Mouse (Mus musculus) hindbrain, embryonic 16.5 days (tissue): ENCODE data around the gene Bag6. TPM values are rescaled to one million over a fixed set of nuclear protein-coding genes. Genes with fewer than 3 reads are reported as not detected.

Experiments used
- ATAC-seq: fragments of 200-750 bp; cut with Nextera tagmentation; 2 replicates; pipeline ENCODE4 v1.8.0; 2017; ENCODE audit warnings: moderate TSS enrichment, moderate library complexity
- H3K27ac ChIP-seq: fragments of 300-500 bp; sonication (generic); 2 replicates; pipeline ENCODE4 v1.5.1; 2014; ENCODE audit warnings: low read depth, mild to moderate bottlenecking, control low read depth, low read length, moderate library complexity
- H3K27me3 ChIP-seq: fragments of 300-500 bp; sonication (generic); replicated peaks from 2 replicates; pipeline ENCODE4 v1.6.1; 2014; ENCODE audit warnings: low read length; ENCODE audit not compliant: control insufficient read depth, insufficient read depth
- H3K36me3 ChIP-seq: fragments of 300-500 bp; sonication (generic); 2 replicates; pipeline ENCODE4 v1.6.1; 2014; ENCODE audit warnings: mild to moderate bottlenecking, low read length, moderate library complexity, mixed read lengths; ENCODE audit not compliant: control insufficient read depth, insufficient read depth
- H3K4me1 ChIP-seq: fragments of 300-500 bp; sonication (generic); 2 replicates; pipeline ENCODE4 v1.6.1; 2014; ENCODE audit warnings: low read depth, low read length; ENCODE audit not compliant: control insufficient read depth, insufficient read depth
- H3K4me2 ChIP-seq: fragments of 300-500 bp; sonication (generic); 2 replicates; pipeline ENCODE4 v1.6.1; 2014; ENCODE audit warnings: mild to moderate bottlenecking, low read length, control low read depth, moderate library complexity
- H3K4me3 ChIP-seq: fragments of 300-500 bp; sonication (generic); 2 replicates; pipeline ENCODE4 v1.5.1; 2014; ENCODE audit warnings: mild to moderate bottlenecking, low read length, control low read depth, moderate library complexity
- H3K9ac ChIP-seq: fragments of 300-500 bp; sonication (generic); 2 replicates; pipeline ENCODE4 v1.6.1; 2014; ENCODE audit warnings: low read depth, mild to moderate bottlenecking, control low read depth, low read length, moderate library complexity
- H3K9me3 ChIP-seq: fragments of 300-500 bp; sonication (generic); 2 replicates; pipeline ENCODE4 v1.6.1; 2014; ENCODE audit warnings: mild to moderate bottlenecking, low read length, moderate library complexity; ENCODE audit not compliant: control insufficient read depth
- WGBS: fragments of 180-500 bp; shearing (Covaris S2); extraction: QIAGEN DNeasy Blood & Tissue Kit; methylation state at CpG from one replicate; pipeline ENCODE4 v1.1.7; 2014; 5-methylcytosine and 5-hydroxymethylcytosine counted together
- polyA plus RNA-seq: library from polyadenylated mRNA; unstranded; fragments of >200 nt; fragmentation: Nextera tagmentation; extraction: Ambion mirVana; gene quantifications from 2 replicates; pipeline ENCODE4 v1.2.1, GENCODE M21; 2015

Bag6 gene
- polyA plus RNA-seq, 1 experiment from 2014 or later, result 50.9 TPM

- no peaks in the 10 kb centered on the region for H3K9me3 ChIP-seq
- H3K4me3 ChIP-seq, result no peak overlapping the region
- H3K4me2 ChIP-seq, result no peak overlapping the region
- no peak overlapping the region for H3K9ac ChIP-seq
- H3K36me3 ChIP-seq, result no peaks in the 10 kb centered on the region
- ATAC-seq, result no peak
- 93% methylated on average over 7 of the region's 7 CpGs for WGBS
- H3K4me1 ChIP-seq, result peaks cover 18% of the 10 kb centered on the region
- no peak overlapping the region for H3K27ac ChIP-seq
- H3K27me3 ChIP-seq, result no peaks in the 10 kb centered on the region
Observed at GRCm38 (mm10) chr17:35133517-35133916, 1.5 kb upstream of the Bag6 start.

DNA sequence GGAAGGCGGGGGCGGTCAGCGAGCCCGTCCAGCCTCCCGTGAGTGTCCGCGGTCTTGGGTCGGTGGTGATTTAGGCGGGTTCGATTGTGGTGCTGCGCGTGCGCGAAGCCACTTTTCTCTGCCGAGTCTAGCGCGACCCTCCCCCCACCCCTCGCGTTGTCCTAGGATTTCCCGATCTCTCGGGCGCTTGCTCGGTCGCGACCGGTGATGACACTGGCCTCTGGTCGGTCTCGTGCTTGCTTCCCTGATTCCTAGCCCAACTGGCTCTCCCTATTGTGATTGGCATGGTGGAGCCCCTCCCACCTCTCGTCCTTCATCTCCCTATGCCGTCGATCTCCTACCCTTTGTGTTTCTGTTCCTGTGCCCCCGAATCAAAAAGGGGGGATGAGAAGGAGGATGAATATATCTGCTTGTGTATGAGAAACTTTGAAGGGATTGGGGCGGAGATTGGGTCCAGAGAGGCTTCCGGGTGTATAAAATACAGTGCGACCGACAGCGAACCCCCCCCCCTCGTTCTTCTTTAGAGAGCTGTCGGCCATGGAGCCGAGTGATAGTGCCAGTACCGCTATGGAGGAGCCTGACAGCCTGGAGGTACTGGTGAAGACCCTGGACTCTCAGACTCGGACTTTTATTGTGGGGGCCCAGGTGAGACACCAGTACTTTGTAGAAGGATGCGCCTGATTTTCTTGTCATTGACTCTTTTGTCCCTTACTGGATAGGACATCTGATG is 778 bp downstream of the Bag6 start:
- Histone ChIP-seq H3K36me3 (peaks cover 15% of the 10 kb centered on the region), H3K4me1 (peaks cover 16% of the 10 kb centered on the region), H3K4me2 (peak overlapping the region; percentile 78), H3K27me3 (no peaks in the 10 kb centered on the region), H3K9me3 (no peaks in the 10 kb centered on the region), H3K9ac (peak overlapping the region; percentile 71), H3K27ac (peak overlapping the region; percentile 92), H3K4me3 (peak overlapping the region; percentile 72)
- WGBS, result under 1% methylated on average over 42 of the region's 43 CpGs
- ATAC-seq, result peak; percentile 62

DNA sequence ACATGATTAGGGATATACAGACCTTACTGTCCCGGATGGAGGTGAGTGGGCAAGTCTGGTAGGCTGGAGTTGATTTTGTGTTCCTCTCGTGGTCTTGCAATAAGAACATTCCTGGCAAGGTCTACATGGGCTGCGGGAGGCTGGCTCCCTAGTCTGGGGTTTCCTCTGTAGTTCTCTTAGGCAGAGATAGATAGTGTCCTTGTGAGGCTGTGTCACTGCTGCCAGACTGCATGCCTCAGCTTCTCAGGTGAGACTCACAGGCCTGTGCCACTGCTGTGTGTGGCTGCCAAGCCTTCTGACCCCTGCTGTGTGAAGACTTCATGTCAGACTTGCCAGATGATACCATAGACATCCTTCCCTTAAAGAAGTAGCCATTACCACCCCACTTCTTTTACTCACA is 4.3 kb downstream of the Bag6 start:
- no peak for ATAC-seq
- peaks cover 49% of the 10 kb centered on the region for H3K36me3 ChIP-seq
- WGBS, result 86% methylated on average over 3 of the region's 3 CpGs

GRCm38 (mm10) chr17:35140490-35140996 is 5.6 kb downstream of the Bag6 start:
- no peaks in the 10 kb centered on the region for H3K27me3 ChIP-seq
- no peak overlapping the region for H3K9ac ChIP-seq
- H3K4me3 ChIP-seq, result no peak overlapping the region
- H3K4me1 ChIP-seq, result peaks cover 16% of the 10 kb centered on the region
- no peak overlapping the region for H3K27ac ChIP-seq
- ATAC-seq, result no peak
- H3K9me3 ChIP-seq, result peaks cover 3% of the 10 kb centered on the region; the same call in 1 of the 2 replicates
- H3K36me3 ChIP-seq, result peaks cover 62% of the 10 kb centered on the region
- H3K4me2 ChIP-seq, result no peak overlapping the region
- 75% methylated on average over 16 of the region's 16 CpGs for WGBS

More for the DNA sequence above, 4.3 kb downstream of the Bag6 start:
- no peak overlapping the region for H3K4me3 ChIP-seq
- H3K4me2 ChIP-seq, result no peak overlapping the region
- no peak overlapping the region for H3K27ac ChIP-seq
- peaks cover 16% of the 10 kb centered on the region for H3K4me1 ChIP-seq
- no peaks in the 10 kb centered on the region for H3K27me3 ChIP-seq
- H3K9ac ChIP-seq, result no peak overlapping the region
- peaks cover 3% of the 10 kb centered on the region; the same call in 1 of the 2 replicates for H3K9me3 ChIP-seq

DNA sequence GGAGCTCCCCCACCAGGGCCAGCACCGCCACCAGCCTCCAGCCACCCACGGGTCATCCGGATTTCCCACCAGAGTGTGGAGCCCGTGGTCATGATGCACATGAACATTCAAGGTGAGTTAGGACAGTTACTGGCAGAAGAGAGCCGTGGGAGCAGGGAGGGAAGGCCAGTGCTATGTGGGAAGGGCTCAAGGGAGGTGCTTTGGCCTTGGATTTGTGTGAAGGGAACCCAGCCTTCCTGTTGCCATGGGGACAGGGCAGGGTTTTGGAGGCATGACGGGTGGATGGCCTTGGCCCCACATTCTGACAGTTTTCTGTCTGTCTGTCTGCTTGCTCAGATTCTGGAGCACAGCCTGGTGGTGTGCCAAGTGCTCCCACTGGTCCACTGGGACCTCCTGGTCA is 7.0 kb downstream of the Bag6 start:
- Histone ChIP-seq H3K4me2 (no peak overlapping the region), H3K9ac (no peak overlapping the region), H3K4me1 (peaks cover 8% of the 10 kb centered on the region), H3K4me3 (no peak overlapping the region), H3K27me3 (no peaks in the 10 kb centered on the region), H3K36me3 (peaks cover 76% of the 10 kb centered on the region), H3K27ac (no peak overlapping the region), H3K9me3 (peaks cover 3% of the 10 kb centered on the region; the same call in 1 of the 2 replicates)
- WGBS, result 94% methylated on average over 6 of the region's 6 CpGs
- no peak for ATAC-seq

DNA sequence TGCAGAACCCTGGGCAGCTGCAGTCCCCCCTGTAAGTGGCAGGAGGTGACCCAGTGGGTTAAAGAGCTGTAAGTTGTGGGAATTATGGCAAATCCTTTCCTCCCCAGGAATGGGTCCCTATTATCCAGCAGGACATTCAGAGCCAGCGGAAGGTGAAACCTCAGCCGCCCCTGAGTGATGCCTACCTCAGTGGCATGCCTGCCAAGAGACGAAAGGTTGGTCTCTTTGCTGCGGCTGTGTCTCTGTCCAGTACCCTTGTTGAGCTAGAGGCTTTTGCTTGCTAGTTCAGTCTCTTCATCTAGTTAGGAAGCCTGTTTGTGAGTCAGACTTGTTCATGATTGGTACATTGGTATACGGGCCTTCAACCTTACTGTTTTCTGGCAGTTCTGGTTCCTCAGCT is 11.2 kb downstream of the Bag6 start:
- ATAC-seq, result no peak
- Histone ChIP-seq H3K36me3 (peaks cover 90% of the 10 kb centered on the region), H3K4me1 (no peaks in the 10 kb centered on the region), H3K4me3 (no peak overlapping the region), H3K27ac (no peak overlapping the region), H3K4me2 (no peak overlapping the region), H3K9me3 (peaks cover 3% of the 10 kb centered on the region; the same call in 1 of the 2 replicates), H3K9ac (no peak overlapping the region), H3K27me3 (no peaks in the 10 kb centered on the region)
- 90% methylated on average over 5 of the region's 5 CpGs for WGBS

- Histone ChIP-seq H3K4me1 (no peaks in the 10 kb centered on the region), H3K27me3 (no peaks in the 10 kb centered on the region), H3K4me2 (no peak overlapping the region), H3K9ac (no peak overlapping the region), H3K27ac (no peak overlapping the region), H3K9me3 (peaks cover 3% of the 10 kb centered on the region; the same call in 1 of the 2 replicates), H3K4me3 (no peak overlapping the region), H3K36me3 (peaks cover 88% of the 10 kb centered on the region)
- no peak for ATAC-seq
- WGBS, result 63% methylated on average over 3 of the region's 3 CpGs
Observed at GRCm38 (mm10) chr17:35147348-35147747, 12.4 kb downstream of the Bag6 start.

- Histone ChIP-seq H3K4me1 (no peaks in the 10 kb centered on the region), H3K36me3 (peaks cover 87% of the 10 kb centered on the region), H3K4me3 (no peak overlapping the region), H3K9me3 (peaks cover 3% of the 10 kb centered on the region; the same call in 1 of the 2 replicates), H3K27me3 (no peaks in the 10 kb centered on the region), H3K4me2 (no peak overlapping the region), H3K9ac (no peak overlapping the region), H3K27ac (no peak overlapping the region)
- no peak for ATAC-seq
- 72% methylated on average over 5 of the region's 5 CpGs for WGBS
Observed at GRCm38 (mm10) chr17:35147922-35148639, 13.1 kb downstream of the Bag6 start.

GRCm38 (mm10) chr17:35152121-35152520 is 17.1 kb downstream of the Bag6 start:
- no peaks in the 10 kb centered on the region for H3K27me3 ChIP-seq
- H3K9me3 ChIP-seq, result no peaks in the 10 kb centered on the region
- H3K4me2 ChIP-seq, result no peak overlapping the region
- WGBS, result 93% methylated on average over 4 of the region's 4 CpGs
- no peak for ATAC-seq
- H3K4me1 ChIP-seq, result no peaks in the 10 kb centered on the region
- H3K27ac ChIP-seq, result no peak overlapping the region
- no peak overlapping the region for H3K4me3 ChIP-seq
- H3K9ac ChIP-seq, result no peak overlapping the region
- H3K36me3 ChIP-seq, result peaks cover 88% of the 10 kb centered on the region
